Mouse (Mus musculus): ENCODE results near the gene Fv1. TPM values are rescaled to one million over a fixed set of nuclear protein-coding genes. Genes with fewer than 3 reads are reported as not detected.

Fv1 gene
- polyA plus RNA-seq, 1 experiment = 4.7 TPM

DNA sequence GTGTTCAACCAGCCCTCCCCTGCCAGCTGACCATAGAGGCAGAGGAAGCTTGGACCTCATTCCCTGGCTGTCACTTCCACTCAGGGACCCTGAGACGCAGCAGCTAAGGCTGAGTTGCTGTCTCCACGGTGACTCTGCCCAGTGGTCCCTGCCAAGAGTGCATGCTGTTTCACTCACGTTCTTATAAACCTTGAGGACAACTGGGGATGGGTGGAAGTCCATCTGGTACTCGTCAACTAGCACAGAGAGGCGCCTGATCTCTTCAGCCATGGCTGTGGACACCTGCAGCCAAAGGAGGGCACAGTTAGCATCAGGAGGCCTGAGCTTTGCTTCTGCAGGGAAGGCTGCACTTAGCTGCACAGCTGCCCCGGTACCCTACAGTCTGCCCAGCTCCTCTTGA is 14.3 kb downstream of the Fv1 start:
- TF ChIP-seq CTCF (IDR thresholded peaks at IDR 0.05; ENCODE audit: borderline replicate concordance, insufficient read depth, low read length) = no peak
- no peak for TF ChIP-seq POLR2A (IDR thresholded peaks at IDR 0.05; ENCODE audit: low read depth, low read length)
- peaks cover 6% of the 10 kb centered on the region; the same call in 1 of the 2 replicates for H3K4me1 ChIP-seq (ENCODE audit: control insufficient read depth, insufficient read depth, low read length)
- H3K4me3 ChIP-seq (ENCODE audit: insufficient read depth, low read length) = no peak overlapping the region
- no peak overlapping the region for H3K27ac ChIP-seq (ENCODE audit: insufficient read depth, low read length)

DNA sequence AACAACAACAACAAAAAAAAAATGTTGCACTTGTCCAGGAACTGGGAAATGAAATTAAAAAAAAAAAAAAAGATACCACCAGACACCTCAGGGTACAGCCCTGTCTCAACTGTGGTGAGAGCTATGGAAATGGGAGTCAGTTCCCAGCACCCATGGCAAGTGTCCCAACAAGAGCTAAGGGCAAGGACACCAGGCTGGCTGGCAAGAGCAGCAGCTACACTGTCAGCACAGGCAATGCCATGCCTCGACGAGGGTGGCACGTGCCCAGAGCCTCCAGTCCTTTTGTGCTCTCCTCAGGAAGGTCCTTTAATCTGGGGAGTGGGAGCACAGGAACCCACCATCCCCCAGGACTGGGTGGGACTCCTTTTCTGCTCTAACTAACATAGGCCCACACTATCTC is 15.4 kb downstream of the Fv1 start:
- TF ChIP-seq POLR2A (IDR thresholded peaks at IDR 0.05; ENCODE audit: low read depth, low read length) (no peak), CTCF (IDR thresholded peaks at IDR 0.05; ENCODE audit: borderline replicate concordance, insufficient read depth, low read length) (no peak)
- H3K4me3 ChIP-seq (ENCODE audit: insufficient read depth, low read length) = no peak overlapping the region
- H3K4me1 ChIP-seq (ENCODE audit: control insufficient read depth, insufficient read depth, low read length) = peaks cover 6% of the 10 kb centered on the region; the same call in 1 of the 2 replicates
- H3K27ac ChIP-seq (ENCODE audit: insufficient read depth, low read length) = no peak overlapping the region

GRCm38 (mm10) chr4:147886158-147886557 is 17.4 kb downstream of the Fv1 start:
- TF ChIP-seq POLR2A (IDR thresholded peaks at IDR 0.05; ENCODE audit: low read depth, low read length) (no peak), CTCF (IDR thresholded peaks at IDR 0.05; ENCODE audit: borderline replicate concordance, insufficient read depth, low read length) (no peak)
- Histone ChIP-seq H3K4me1 (ENCODE audit: control insufficient read depth, insufficient read depth, low read length) (no peaks in the 10 kb centered on the region), H3K4me3 (ENCODE audit: insufficient read depth, low read length) (no peak overlapping the region), H3K27ac (ENCODE audit: insufficient read depth, low read length) (no peak overlapping the region)

DNA sequence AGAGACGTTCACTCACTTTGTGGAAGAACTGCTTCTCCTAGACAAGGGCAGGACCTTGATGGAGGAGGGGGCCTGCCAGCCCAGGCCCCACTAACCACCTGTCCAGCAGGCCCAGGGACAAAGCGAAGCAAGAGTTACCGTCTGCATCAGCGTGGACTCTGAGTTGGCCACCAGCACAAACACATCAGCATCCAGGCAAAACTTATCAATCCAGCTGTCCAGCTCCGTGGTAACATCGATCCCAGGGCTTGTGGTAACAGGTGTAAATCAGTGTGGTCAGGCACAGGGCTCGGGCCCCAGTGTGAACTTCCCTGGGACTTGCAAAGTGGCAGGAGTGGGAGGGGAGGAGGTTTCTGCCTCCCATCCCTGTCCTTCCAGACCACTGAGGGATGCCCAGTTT is 18.5 kb downstream of the Fv1 start:
- TF ChIP-seq CTCF (IDR thresholded peaks at IDR 0.05; ENCODE audit: borderline replicate concordance, insufficient read depth, low read length) = no peak
- TF ChIP-seq POLR2A (IDR thresholded peaks at IDR 0.05; ENCODE audit: low read depth, low read length) = no peak
- Histone ChIP-seq H3K27ac (ENCODE audit: insufficient read depth, low read length) (no peak overlapping the region), H3K4me3 (ENCODE audit: insufficient read depth, low read length) (no peak overlapping the region), H3K4me1 (ENCODE audit: control insufficient read depth, insufficient read depth, low read length) (no peaks in the 10 kb centered on the region)

DNA sequence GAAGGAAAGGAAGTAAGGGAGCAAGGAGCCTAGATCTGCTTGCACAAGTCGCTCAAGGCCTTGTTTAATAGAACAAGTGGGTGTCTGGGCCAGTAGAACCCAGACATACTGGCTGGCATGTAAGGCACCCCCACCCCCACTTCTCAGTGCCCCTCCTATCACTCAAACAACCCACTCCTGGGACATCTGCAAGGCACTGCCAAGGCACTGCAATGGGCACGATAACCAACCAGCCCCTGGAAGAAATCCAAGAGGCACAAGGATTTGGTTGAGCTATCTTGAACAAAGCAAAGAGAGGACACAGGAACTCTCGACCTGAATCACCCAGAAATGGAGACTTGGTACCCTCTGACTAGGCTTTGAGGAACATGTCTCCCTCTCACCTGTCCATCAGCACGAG is 19.5 kb downstream of the Fv1 start:
- Histone ChIP-seq H3K27ac (ENCODE audit: insufficient read depth, low read length) (no peak overlapping the region), H3K4me1 (ENCODE audit: control insufficient read depth, insufficient read depth, low read length) (no peaks in the 10 kb centered on the region), H3K4me3 (ENCODE audit: insufficient read depth, low read length) (no peak overlapping the region)
- no peak for TF ChIP-seq POLR2A (IDR thresholded peaks at IDR 0.05; ENCODE audit: low read depth, low read length)
- TF ChIP-seq CTCF (IDR thresholded peaks at IDR 0.05; ENCODE audit: borderline replicate concordance, insufficient read depth, low read length) = no peak

DNA sequence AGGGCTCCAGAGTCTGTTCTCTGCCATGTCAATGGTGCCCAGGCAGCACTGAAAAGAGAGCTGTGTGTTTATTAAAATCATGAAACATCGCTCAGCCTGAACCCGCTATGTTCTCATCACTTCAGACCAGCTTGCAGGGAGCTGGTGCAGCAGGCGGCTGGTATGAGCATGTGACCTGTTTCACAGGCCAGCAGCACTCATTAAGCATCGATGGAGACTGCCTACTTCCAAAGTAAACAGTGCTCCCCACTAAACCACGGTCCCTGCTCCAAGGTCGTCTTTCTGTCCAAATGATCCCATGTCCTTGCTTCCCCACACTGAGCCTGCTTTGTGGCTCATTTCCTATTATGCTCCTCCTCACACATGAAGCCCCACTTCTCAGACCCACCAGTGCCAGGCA is 21.6 kb downstream of the Fv1 start:
- Histone ChIP-seq H3K27ac (ENCODE audit: insufficient read depth, low read length) (no peak overlapping the region), H3K4me1 (ENCODE audit: control insufficient read depth, insufficient read depth, low read length) (no peaks in the 10 kb centered on the region), H3K4me3 (ENCODE audit: insufficient read depth, low read length) (no peak overlapping the region)
- no peak for TF ChIP-seq POLR2A (IDR thresholded peaks at IDR 0.05; ENCODE audit: low read depth, low read length)
- no peak for TF ChIP-seq CTCF (IDR thresholded peaks at IDR 0.05; ENCODE audit: borderline replicate concordance, insufficient read depth, low read length)

GRCm38 (mm10) chr4:147895815-147896330 is 27.1 kb downstream of the Fv1 start:
- H3K4me1 ChIP-seq (ENCODE audit: control insufficient read depth, insufficient read depth, low read length) = no peaks in the 10 kb centered on the region
- TF ChIP-seq CTCF (IDR thresholded peaks at IDR 0.05; ENCODE audit: borderline replicate concordance, insufficient read depth, low read length) (no peak), POLR2A (IDR thresholded peaks at IDR 0.05; ENCODE audit: low read depth, low read length) (no peak)
- no peak overlapping the region for H3K27ac ChIP-seq (ENCODE audit: insufficient read depth, low read length)
- no peak overlapping the region for H3K4me3 ChIP-seq (ENCODE audit: insufficient read depth, low read length)

- TF ChIP-seq POLR2A (IDR thresholded peaks at IDR 0.05; ENCODE audit: low read depth, low read length) = no peak
- no peak for TF ChIP-seq CTCF (IDR thresholded peaks at IDR 0.05; ENCODE audit: borderline replicate concordance, insufficient read depth, low read length)
- Histone ChIP-seq H3K4me3 (ENCODE audit: insufficient read depth, low read length) (no peak overlapping the region), H3K4me1 (ENCODE audit: control insufficient read depth, insufficient read depth, low read length) (no peaks in the 10 kb centered on the region), H3K27ac (ENCODE audit: insufficient read depth, low read length) (no peak overlapping the region)
Measured at GRCm38 (mm10) chr4:147896411-147896810, 27.6 kb downstream of the Fv1 start.

- Histone ChIP-seq H3K27ac (ENCODE audit: insufficient read depth, low read length) (no peak overlapping the region), H3K4me3 (ENCODE audit: insufficient read depth, low read length) (no peak overlapping the region), H3K4me1 (ENCODE audit: control insufficient read depth, insufficient read depth, low read length) (no peaks in the 10 kb centered on the region)
- TF ChIP-seq CTCF (IDR thresholded peaks at IDR 0.05; ENCODE audit: borderline replicate concordance, insufficient read depth, low read length) (no peak), POLR2A (IDR thresholded peaks at IDR 0.05; ENCODE audit: low read depth, low read length) (no peak)
Measured at GRCm38 (mm10) chr4:147897348-147897747, 28.6 kb downstream of the Fv1 start.

- TF ChIP-seq POLR2A (IDR thresholded peaks at IDR 0.05; ENCODE audit: low read depth, low read length) (no peak), CTCF (IDR thresholded peaks at IDR 0.05; ENCODE audit: borderline replicate concordance, insufficient read depth, low read length) (no peak)
- no peak overlapping the region for H3K27ac ChIP-seq (ENCODE audit: insufficient read depth, low read length)
- no peak overlapping the region for H3K4me3 ChIP-seq (ENCODE audit: insufficient read depth, low read length)
- H3K4me1 ChIP-seq (ENCODE audit: control insufficient read depth, insufficient read depth, low read length) = peaks cover 4% of the 10 kb centered on the region; the same call in 1 of the 2 replicates
Measured at GRCm38 (mm10) chr4:147900452-147900851, 31.7 kb downstream of the Fv1 start.
